Mouse (Mus musculus) heart, adult 2 months (tissue): ENCODE data around the gene Fam107b.

Source experiments
- CTCF ChIP-seq: fragments of 200-600 bp; IDR thresholded peaks from 2 replicates; pipeline ENCODE4 v1.8.1; 2022; ENCODE audit warnings: antibody characterized with exemption, mild to moderate bottlenecking, moderate library complexity
- EP300 ChIP-seq: fragments of 200-500 bp; IDR thresholded peaks from 2 replicates; pipeline ENCODE4 v1.6.1; 2011; ENCODE audit warnings: low read depth, low read length, control low read depth; ENCODE audit not compliant: insufficient read depth
- POLR2A ChIP-seq: fragments of 200-500 bp; IDR thresholded peaks from 2 replicates; pipeline ENCODE4 v1.6.1; 2011; ENCODE audit warnings: mild to moderate bottlenecking, low read depth, low read length, control low read depth; ENCODE audit not compliant: insufficient read depth

GRCm38 (mm10) chr2:3721974-3722373, 151.7 kb downstream of the Fam107b start:
- TF ChIP-seq POLR2A (no peak), CTCF (no peak), EP300 (no peak)
